Mouse (Mus musculus) MEL (cell line): ENCODE results near the gene Nxpe5. TPM values are rescaled to one million over a fixed set of nuclear protein-coding genes. Genes with fewer than 3 reads are reported as not detected.

ENCODE experiments used
- DNase-seq: peaks from one replicate; pipeline ENCODE4 v3.0.0; 2011; ENCODE audit warnings: low read depth, low spot score
- H3K27ac ChIP-seq: 2 replicates; pipeline ENCODE4 v1.5.1; 2012; ENCODE audit warnings: low read depth, mild to moderate bottlenecking, control low read depth, low read length, moderate library complexity; ENCODE audit not compliant: control insufficient read depth
- H3K27me3 ChIP-seq, 2 experiments: fragments of 150-350 bp in 1 of 2; sonication (generic) in 1 of 2; 2 replicates each; pipeline ENCODE4 v1.6.1; 2012; ENCODE audit warnings: low read length in 2 of 2, mild to moderate bottlenecking in 2 of 2, improper control_type of control experiment in 1 of 2, moderate library complexity in 1 of 2; ENCODE audit not compliant: insufficient read depth in 2 of 2, control insufficient read depth in 1 of 2
- H3K36me3 ChIP-seq, 2 experiments: 2 replicates each; pipeline ENCODE4 v1.6.1; 2012 to 2014; ENCODE audit warnings: low read length in 2 of 2, improper control_type of control experiment in 1 of 2, inconsistent platforms in 1 of 2, mild to moderate bottlenecking in 1 of 2; ENCODE audit not compliant: insufficient read depth in 2 of 2, control insufficient read depth in 1 of 2
- H3K4me1 ChIP-seq, 2 experiments: fragments of 150-350 bp in 1 of 2; sonication (generic) in 1 of 2; 2 replicates each; pipeline ENCODE4 v1.6.1; 2012; ENCODE audit warnings: low read length in 2 of 2, improper control_type of control experiment in 1 of 2, mild to moderate bottlenecking in 1 of 2; ENCODE audit not compliant: insufficient read depth in 2 of 2, control insufficient read depth in 1 of 2
- H3K4me3 ChIP-seq, 2 experiments: fragments of 150-350 bp in 1 of 2; sonication (generic) in 1 of 2; 2 replicates each; pipeline ENCODE4 v1.5.1; 2012; ENCODE audit warnings: low read depth in 2 of 2, low read length in 2 of 2, mild to moderate bottlenecking in 2 of 2, moderate library complexity in 2 of 2, control low read depth in 1 of 2, improper control_type of control experiment in 1 of 2; ENCODE audit not compliant: control insufficient read depth in 1 of 2, insufficient read depth in 1 of 2
- H3K79me2 ChIP-seq: 2 replicates; pipeline ENCODE4 v1.6.1; 2012; ENCODE audit warnings: mild to moderate bottlenecking, low read length, moderate library complexity; ENCODE audit not compliant: control insufficient read depth, poor library complexity, insufficient read depth
- H3K9ac ChIP-seq: 2 replicates; pipeline ENCODE4 v1.6.1; 2012; ENCODE audit warnings: low read depth, mild to moderate bottlenecking, control low read depth, low read length, moderate library complexity; ENCODE audit not compliant: control insufficient read depth, poor library complexity, severe bottlenecking
- H3K9me3 ChIP-seq: fragments of 150-350 bp; sonication (generic); replicated peaks from 2 replicates; pipeline ENCODE4 v1.6.1; 2012; ENCODE audit warnings: mild to moderate bottlenecking, low read length, improper control_type of control experiment, moderate library complexity; ENCODE audit not compliant: insufficient read depth
- CTCF ChIP-seq, 3 experiments: IDR thresholded peaks in 2 of 3; conservative IDR thresholded peaks in 1 of 3; 2 replicates each; pipeline ENCODE4 v1.5.1; 2011 to 2012; ENCODE audit warnings: low read length in 3 of 3, low read depth in 2 of 3, mild to moderate bottlenecking in 2 of 3, improper control_type of control experiment in 1 of 3, inconsistent platforms in 1 of 3, mixed read lengths in 1 of 3, moderate library complexity in 1 of 3; ENCODE audit not compliant: control insufficient read depth in 1 of 3, insufficient read depth in 1 of 3, poor library complexity in 1 of 3, severe bottlenecking in 1 of 3
- E2F4 ChIP-seq: IDR thresholded peaks from 2 replicates; pipeline ENCODE4 v1.6.1; 2011; ENCODE audit warnings: low read depth, low read length, improper control_type of control experiment, borderline replicate concordance
- EP300 ChIP-seq, 2 experiments: IDR thresholded peaks; 2 replicates each; pipeline ENCODE4 v1.6.1; 2011; ENCODE audit warnings: improper control_type of control experiment in 2 of 2, low read length in 2 of 2, low read depth in 1 of 2, mild to moderate bottlenecking in 1 of 2
- GABPA ChIP-seq: IDR thresholded peaks from 2 replicates; pipeline ENCODE4 v1.6.1; 2012; ENCODE audit warnings: low read depth, mild to moderate bottlenecking, inconsistent platforms, low read length, improper control_type of control experiment, moderate library complexity
- GATA1 ChIP-seq: IDR thresholded peaks from 2 replicates; pipeline ENCODE4 v1.6.1; 2011; ENCODE audit warnings: low read depth, low read length, improper control_type of control experiment
- HCFC1 ChIP-seq: IDR thresholded peaks from 2 replicates; pipeline ENCODE4 v1.6.1; 2012; ENCODE audit warnings: low read depth, mild to moderate bottlenecking, inconsistent platforms, low read length, improper control_type of control experiment, moderate library complexity
- KAT2A ChIP-seq: conservative IDR thresholded peaks from 2 replicates; pipeline ENCODE4 v1.6.1; 2012; ENCODE audit warnings: low read depth, low read length, improper control_type of control experiment, inconsistent platforms
- MAZ ChIP-seq: IDR thresholded peaks from 2 replicates; pipeline ENCODE4 v1.6.1; 2012; ENCODE audit warnings: low read depth, mild to moderate bottlenecking, inconsistent platforms, low read length, improper control_type of control experiment
- MEF2A ChIP-seq: IDR thresholded peaks from 2 replicates; pipeline ENCODE4 v1.6.1; 2014; ENCODE audit warnings: low read depth, mild to moderate bottlenecking, inconsistent platforms, low read length, improper control_type of control experiment; ENCODE audit not compliant: poor library complexity, insufficient replicate concordance, severe bottlenecking; ENCODE audit errors: extremely low read depth
- RCOR1 ChIP-seq: IDR thresholded peaks from 2 replicates; pipeline ENCODE4 v1.6.1; 2012; ENCODE audit warnings: low read depth, mild to moderate bottlenecking, inconsistent platforms, low read length, improper control_type of control experiment
- SIN3A ChIP-seq: IDR thresholded peaks from 2 replicates; pipeline ENCODE4 v1.6.1; 2012; ENCODE audit warnings: low read length, improper control_type of control experiment, inconsistent platforms
- TAL1 ChIP-seq: IDR thresholded peaks from 2 replicates; pipeline ENCODE4 v1.6.1; 2012; ENCODE audit warnings: mild to moderate bottlenecking, inconsistent platforms, low read length, moderate library complexity, mixed read lengths
- TCF12 ChIP-seq: IDR thresholded peaks from 2 replicates; pipeline ENCODE4 v1.6.1; 2014; ENCODE audit warnings: low read depth, mild to moderate bottlenecking, inconsistent platforms, low read length, improper control_type of control experiment, moderate library complexity
- UBTF ChIP-seq: IDR thresholded peaks from 2 replicates; pipeline ENCODE4 v1.6.1; 2012; ENCODE audit warnings: low read depth, mild to moderate bottlenecking, inconsistent platforms, low read length, improper control_type of control experiment, moderate library complexity, borderline replicate concordance; ENCODE audit not compliant: insufficient read depth
- USF1 ChIP-seq: IDR thresholded peaks from 2 replicates; pipeline ENCODE4 v1.6.1; 2014; ENCODE audit warnings: low read depth, mild to moderate bottlenecking, inconsistent platforms, low read length, improper control_type of control experiment, moderate library complexity
- USF2 ChIP-seq, 2 experiments: IDR thresholded peaks; 2 replicates each; pipeline ENCODE4 v1.6.1; 2011 to 2012; ENCODE audit warnings: improper control_type of control experiment in 2 of 2, low read length in 2 of 2, borderline replicate concordance in 1 of 2, inconsistent platforms in 1 of 2, low read depth in 1 of 2, mild to moderate bottlenecking in 1 of 2; ENCODE audit not compliant: insufficient read depth in 1 of 2
- ZMIZ1 ChIP-seq: IDR thresholded peaks from 2 replicates; pipeline ENCODE4 v1.6.1; 2012; ENCODE audit warnings: low read depth, mild to moderate bottlenecking, inconsistent platforms, low read length, improper control_type of control experiment, moderate library complexity
- ZNF384 ChIP-seq: IDR thresholded peaks from 2 replicates; pipeline ENCODE4 v1.6.1; 2012; ENCODE audit warnings: low read depth, mild to moderate bottlenecking, inconsistent platforms, low read length, improper control_type of control experiment
- polyA plus RNA-seq, 2 experiments: library from polyadenylated mRNA; stranded (reverse) in 1 of 2; unstranded in 1 of 2; fragments of >175 nt in 1 of 2; fragments of >200 nt in 1 of 2; gene quantifications; 2 replicates each; pipeline versions ENCODE4 v1.2.1 to v1.2.4; 2012; ENCODE audit warnings: low replicate concordance in 2 of 2, low read depth in 1 of 2; ENCODE audit not compliant: insufficient read length in 2 of 2, insufficient read depth in 1 of 2, missing spikeins in 1 of 2
- total RNA-seq: library from RNA; depleted of rRNA; stranded (reverse); fragments of 300-350 nt; gene quantifications from 2 replicates; pipeline ENCODE4 v1.2.3, GENCODE M21; 2012; rRNA removed

The Nxpe5 gene
- total and polyA plus RNA-seq, 3 experiments = not detected

DNA sequence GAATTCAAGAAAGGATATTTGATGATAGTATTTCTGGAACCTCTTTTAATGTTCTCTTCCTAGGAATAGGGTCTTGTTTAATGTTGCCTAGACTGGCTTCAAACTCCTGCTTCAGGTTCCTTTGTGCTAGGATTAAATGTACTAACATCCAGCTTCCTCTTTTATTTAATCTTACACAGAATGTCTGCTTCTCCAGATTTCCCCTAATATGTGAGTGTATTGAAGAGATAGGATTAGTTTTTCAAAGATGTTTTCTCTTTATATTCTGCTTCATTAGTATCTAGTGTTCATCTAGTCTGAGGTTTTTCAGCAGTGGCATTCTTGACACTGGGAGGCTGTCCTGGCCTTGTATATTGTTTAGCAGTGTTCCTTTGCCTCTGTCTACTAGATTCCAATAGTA lies 68.5 kb downstream of the Nxpe5 start:
- peak; percentile 52 for DNase-seq
- Histone ChIP-seq H3K4me3 (no peak overlapping the region), H3K79me2 (no peaks in the 10 kb centered on the region), H3K9me3 (no peaks in the 10 kb centered on the region), H3K4me1 (no peaks in the 10 kb centered on the region), H3K9ac (no peak overlapping the region), H3K36me3 (no peaks in the 10 kb centered on the region), H3K27me3 (no peaks in the 10 kb centered on the region; a peak in 1 of 4 replicates), H3K27ac (no peak overlapping the region)
- peak; percentile 56 for TF ChIP-seq TAL1
- TF ChIP-seq EP300 (IDR thresholded peaks at IDR 0.05; ENCODE audit: low read depth in 1 of 2, low read length in 2 of 2) = peak; percentile 83 to 87
- TF ChIP-seq GATA1 = peak; percentile 81
- TF ChIP-seq CTCF (IDR thresholded peaks at IDR 0.05 in 2 of 3, conservative IDR thresholded peaks at IDR 0.05 in 1 of 3; ENCODE audit: control insufficient read depth in 1 of 3, insufficient read depth in 1 of 3, low read depth in 2 of 3, low read length in 3 of 3, poor library complexity in 1 of 3, severe bottlenecking in 1 of 3) = no peak
- peak; percentile 91 for TF ChIP-seq RCOR1
- peak; percentile 85 for TF ChIP-seq TCF12

DNA sequence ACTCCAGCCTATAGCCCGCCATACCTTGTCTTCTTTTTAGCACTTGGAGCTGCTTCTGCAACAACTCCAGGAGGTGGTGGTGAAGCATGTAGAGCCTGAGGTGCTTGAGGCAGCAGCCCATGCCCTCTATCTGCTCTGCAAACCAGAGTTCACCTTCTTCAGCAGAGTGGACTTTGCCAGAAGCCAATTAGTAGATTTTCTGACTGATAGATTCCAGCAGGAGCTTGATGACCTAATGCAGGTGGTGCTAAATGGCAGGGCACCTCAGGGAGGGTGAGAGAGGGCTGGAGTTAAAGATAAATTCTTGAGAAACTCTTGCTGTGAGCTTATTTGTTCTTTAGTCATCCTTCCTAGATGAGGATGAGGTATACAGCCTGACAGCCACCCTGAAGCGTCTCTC lies 73.9 kb downstream of the Nxpe5 start:
- no peaks in the 10 kb centered on the region for H3K9me3 ChIP-seq
- no peaks in the 10 kb centered on the region for H3K79me2 ChIP-seq
- no peaks in the 10 kb centered on the region for H3K36me3 ChIP-seq
- no peak overlapping the region for H3K27ac ChIP-seq
- no peak overlapping the region for H3K4me3 ChIP-seq
- no peaks in the 10 kb centered on the region for H3K4me1 ChIP-seq
- H3K9ac ChIP-seq = no peak overlapping the region
- DNase-seq = no peak
- no peaks in the 10 kb centered on the region; a peak in 1 of 4 replicates for H3K27me3 ChIP-seq
- TF ChIP-seq UBTF = no peak
- TF ChIP-seq GATA1 = no peak
- no peak for TF ChIP-seq ZMIZ1
- no peak for TF ChIP-seq MEF2A
- no peak for TF ChIP-seq HCFC1
- no peak for TF ChIP-seq USF2 (IDR thresholded peaks at IDR 0.05; ENCODE audit: borderline replicate concordance in 1 of 2, insufficient read depth in 1 of 2, low read depth in 1 of 2, low read length in 2 of 2)
- TF ChIP-seq KAT2A = no peak
- no peak for TF ChIP-seq ZNF384
- TF ChIP-seq TCF12 = no peak
- TF ChIP-seq EP300 (IDR thresholded peaks at IDR 0.05; ENCODE audit: low read depth in 1 of 2, low read length in 2 of 2) = no peak
- TF ChIP-seq MAZ = no peak
- TF ChIP-seq GABPA = no peak
- no peak for TF ChIP-seq E2F4
- TF ChIP-seq SIN3A = no peak
- no peak for TF ChIP-seq USF1

Other genes starting within 250 kb of the Nxpe5 start
- gene Azgp1, start 244.4 kb upstream of the Nxpe5 start, total RNA-seq = not detected in 2 replicates
- not detected for gene Azgp1, start 244.4 kb upstream of the Nxpe5 start, polyA plus RNA-seq
- gene Smok3a, start 204.6 kb upstream of the Nxpe5 start, total RNA-seq = not detected in 2 replicates
- gene Smok3a, start 204.6 kb upstream of the Nxpe5 start, polyA plus RNA-seq = not detected
- not detected in 2 replicates for gene Smok3b, start 204.5 kb upstream of the Nxpe5 start, total RNA-seq
- gene Smok3b, start 204.5 kb upstream of the Nxpe5 start, polyA plus RNA-seq = not detected
- gene Smok3c, start 172.7 kb upstream of the Nxpe5 start, total RNA-seq = not detected in 2 replicates
- not detected for gene Smok3c, start 172.7 kb upstream of the Nxpe5 start, polyA plus RNA-seq
- 11.5 and 13.4 TPM in 2 replicates for gene Zkscan1, start 140.8 kb upstream of the Nxpe5 start, total RNA-seq
- 10 to 100 TPM; 10.6 to 51.7 TPM for gene Zkscan1, start 140.8 kb upstream of the Nxpe5 start, polyA plus RNA-seq
- 7.6 and 9.0 TPM in 2 replicates for gene Zscan21, start 109.0 kb upstream of the Nxpe5 start, total RNA-seq
- gene Zscan21, start 109.0 kb upstream of the Nxpe5 start, polyA plus RNA-seq = 10 to 100 TPM in 1 of 2 experiments, not detected in 1; 10.5 TPM
- gene Zfp113, start 70.2 kb upstream of the Nxpe5 start, total RNA-seq = 5.4 and 6.9 TPM in 2 replicates
- gene Zfp113, start 70.2 kb upstream of the Nxpe5 start, polyA plus RNA-seq = 1 to 10 TPM in 1 of 2 experiments, not detected in 1; 6.8 TPM
- 52.6 and 63.7 TPM in 2 replicates for gene Cops6, start 64.8 kb upstream of the Nxpe5 start, total RNA-seq
- 100 to 1,000 TPM in 1 of 2 experiments, not detected in 1; 152 TPM for gene Cops6, start 64.8 kb upstream of the Nxpe5 start, polyA plus RNA-seq
- gene Ap4m1, start 53.9 kb upstream of the Nxpe5 start, total RNA-seq = 19.1 and 22.2 TPM in 2 replicates
- 10 to 100 TPM in 1 of 2 experiments, not detected in 1; 38.5 TPM for gene Ap4m1, start 53.9 kb upstream of the Nxpe5 start, polyA plus RNA-seq
- 202 TPM in 2 replicates for gene Mcm7, start 53.5 kb upstream of the Nxpe5 start, total RNA-seq
- gene Mcm7, start 53.5 kb upstream of the Nxpe5 start, polyA plus RNA-seq = 100 to 1,000 TPM; 255 to 565 TPM
- gene Taf6, start 38.4 kb upstream of the Nxpe5 start, total RNA-seq = 52.6 and 59.6 TPM in 2 replicates
- gene Taf6, start 38.4 kb upstream of the Nxpe5 start, polyA plus RNA-seq = 10 to 100 TPM in 1 of 2 experiments, not detected in 1; 94.7 TPM
- gene Cnpy4, start 38.4 kb upstream of the Nxpe5 start, total RNA-seq = 7.8 TPM in 2 replicates
- gene Cnpy4, start 38.4 kb upstream of the Nxpe5 start, polyA plus RNA-seq = 10 to 100 TPM in 1 of 2 experiments, not detected in 1; 12.1 TPM
- gene Mblac1, start 31.6 kb upstream of the Nxpe5 start, total RNA-seq = 5.0 and 5.2 TPM in 2 replicates
- 1 to 10 TPM in 1 of 2 experiments, not detected in 1; 5.7 TPM for gene Mblac1, start 31.6 kb upstream of the Nxpe5 start, polyA plus RNA-seq
- gene Lamtor4, start 29.6 kb downstream of the Nxpe5 start, total RNA-seq = 45.7 and 51.5 TPM in 2 replicates
- gene Lamtor4, start 29.6 kb downstream of the Nxpe5 start, polyA plus RNA-seq = 10 to 100 TPM in 1 of 2 experiments, not detected in 1; 59.0 TPM
- gene BC037034, start 38.1 kb downstream of the Nxpe5 start, total RNA-seq = 27.8 and 35.6 TPM in 2 replicates
- 10 to 100 TPM in 1 of 2 experiments, not detected in 1; 59.1 TPM for gene BC037034, start 38.1 kb downstream of the Nxpe5 start, polyA plus RNA-seq
- 0.15 and 0.16 TPM in 2 replicates for gene Gal3st4, start 46.9 kb downstream of the Nxpe5 start, total RNA-seq
- under 1 TPM in 1 of 2 experiments, not detected in 1; 0.17 TPM for gene Gal3st4, start 46.9 kb downstream of the Nxpe5 start, polyA plus RNA-seq
- not detected in 2 replicates for gene Gm43720, start 54.1 kb downstream of the Nxpe5 start, total RNA-seq
- gene Gm43720, start 54.1 kb downstream of the Nxpe5 start, polyA plus RNA-seq = not detected
- 0.04 TPM in 1 of 2 replicates, not detected in the other for gene Gpc2, start 54.1 kb downstream of the Nxpe5 start, total RNA-seq
- gene Gpc2, start 54.1 kb downstream of the Nxpe5 start, polyA plus RNA-seq = not detected
- gene Stag3, start 54.3 kb downstream of the Nxpe5 start, total RNA-seq = not detected in 2 replicates
- gene Stag3, start 54.3 kb downstream of the Nxpe5 start, polyA plus RNA-seq = under 1 TPM in 1 of 2 experiments, not detected in 1; 0.07 TPM
- not detected in 2 replicates for gene Pvrig, start 116.1 kb downstream of the Nxpe5 start, total RNA-seq
- not detected for gene Pvrig, start 116.1 kb downstream of the Nxpe5 start, polyA plus RNA-seq
- gene Zfp157, start 215.6 kb downstream of the Nxpe5 start, total RNA-seq = 5.5 and 6.7 TPM in 2 replicates
- 1 to 10 TPM in 1 of 2 experiments, not detected in 1; 3.8 TPM for gene Zfp157, start 215.6 kb downstream of the Nxpe5 start, polyA plus RNA-seq